Mouse (Mus musculus) adrenal gland (tissue): ENCODE data around the gene Atxn7l2.
"Not testable (repeated sequence)": the region's sequence is repeated elsewhere in the genome, so short reads cannot be mapped to it uniquely, and the experiment has no call there.

ENCODE experiments used
- intact Hi-C: fragments of 180-260 bp; cut with DNase I; formaldehyde crosslinking; loops from one replicate; pipeline ENCODE4 v1.15.1; 2025
- long read RNA-seq, 2 experiments: library from polyadenylated mRNA; unstranded; transcript quantifications; one replicate each; pipeline ENCODE4 v2.0.0; 2020; ENCODE audit warnings: borderline replicate concordance in 1 of 2; ENCODE audit not compliant: insufficient replicate concordance in 1 of 2

Gene Atxn7l2
- long read RNA-seq, experiment 1, partial matches to known transcripts = 2 of 4 reads
- long read RNA-seq, experiment 1, other reads (novel, unspliced or antisense) = 0 of 4 reads
- long read RNA-seq, experiment 2, partial matches to known transcripts = 0 of 3 reads
- long read RNA-seq, experiment 2, other reads (novel, unspliced or antisense) = 0 of 3 reads

DNA sequence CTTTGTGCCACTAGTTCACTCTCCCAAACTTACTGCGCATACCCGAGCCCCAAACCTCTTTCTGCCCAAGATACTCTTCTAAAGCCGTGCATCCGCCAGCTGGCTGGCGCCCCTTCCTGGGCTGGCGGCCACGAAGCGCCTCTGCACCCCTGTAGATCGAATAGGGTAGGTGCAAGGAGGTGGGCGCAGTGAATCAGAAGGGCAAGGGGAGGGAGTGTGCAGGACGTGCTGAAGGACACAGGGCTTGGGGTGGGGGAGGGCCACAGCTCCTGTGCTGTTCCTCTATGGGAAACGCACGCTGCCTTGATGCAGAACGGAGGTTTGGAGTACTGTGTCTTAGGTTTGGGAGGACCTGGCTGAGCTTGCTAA, at the start of gene Atxn7l2:
Atxn7l2 (minus strand) TSS at position 164 of the 369 bp plus-strand sequence.
- intact Hi-C loops = loop anchor here (5.0 kb wide), 1 partner anchor 42 kb away; no protein-coding TSS in a partner anchor

DNA sequence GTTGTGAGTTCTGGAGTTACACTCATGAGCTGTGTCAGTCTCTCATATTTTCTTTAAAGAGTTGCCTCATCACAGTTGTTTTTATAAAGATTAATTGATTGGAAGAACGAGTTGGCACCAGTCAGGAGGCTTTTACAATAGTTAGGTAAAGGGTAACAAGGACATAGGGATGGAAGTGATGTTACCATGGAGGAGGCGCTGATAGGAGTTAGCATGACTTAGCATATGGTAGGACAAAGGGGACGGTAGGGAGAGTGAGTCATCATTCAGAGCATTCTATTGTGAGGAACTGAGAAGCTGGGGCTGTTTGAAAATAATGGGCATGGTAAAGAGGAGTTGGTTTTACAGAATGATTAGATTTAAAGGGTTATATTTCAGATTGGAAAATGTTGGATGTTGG, 48.6 kb upstream of the Atxn7l2 start:
- intact Hi-C loops = loop anchor here (10.0 kb wide), 1 partner anchor 95 kb away; no protein-coding TSS in a partner anchor

DNA sequence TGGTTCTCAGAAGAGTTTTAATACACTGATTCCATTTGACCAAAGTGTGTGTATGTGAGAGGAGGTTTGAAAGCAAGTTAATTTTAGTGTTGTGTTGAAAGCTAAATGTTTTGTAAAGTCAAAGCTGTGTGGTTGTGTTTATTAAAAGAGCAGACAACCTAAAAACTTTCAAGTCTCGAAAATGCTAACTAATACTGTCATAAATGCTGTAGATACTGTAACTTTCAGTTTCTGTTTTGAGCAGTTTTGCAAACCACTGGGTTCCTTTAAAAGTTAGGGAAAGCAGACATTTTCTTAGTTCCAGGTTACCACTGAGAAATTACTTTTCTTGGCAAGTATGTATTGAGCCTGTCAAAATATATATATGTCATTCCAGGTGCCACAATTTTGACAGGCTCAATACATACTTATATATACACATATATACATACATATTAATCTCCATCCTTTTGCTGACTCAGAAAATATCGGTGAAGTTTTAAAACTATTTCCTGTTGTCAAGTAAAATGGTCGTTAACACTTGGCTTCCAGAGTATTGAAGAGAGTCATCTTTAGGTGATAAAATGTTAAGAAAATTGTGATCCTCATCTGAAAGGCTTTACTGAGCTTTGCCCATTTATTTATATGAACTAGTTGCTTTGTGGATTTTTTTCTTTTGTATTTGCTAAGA, 47.2 kb upstream of the Atxn7l2 start:
- intact Hi-C loops = loop anchor here (10.0 kb wide), 1 partner anchor 93 kb away; no protein-coding TSS in a partner anchor

DNA sequence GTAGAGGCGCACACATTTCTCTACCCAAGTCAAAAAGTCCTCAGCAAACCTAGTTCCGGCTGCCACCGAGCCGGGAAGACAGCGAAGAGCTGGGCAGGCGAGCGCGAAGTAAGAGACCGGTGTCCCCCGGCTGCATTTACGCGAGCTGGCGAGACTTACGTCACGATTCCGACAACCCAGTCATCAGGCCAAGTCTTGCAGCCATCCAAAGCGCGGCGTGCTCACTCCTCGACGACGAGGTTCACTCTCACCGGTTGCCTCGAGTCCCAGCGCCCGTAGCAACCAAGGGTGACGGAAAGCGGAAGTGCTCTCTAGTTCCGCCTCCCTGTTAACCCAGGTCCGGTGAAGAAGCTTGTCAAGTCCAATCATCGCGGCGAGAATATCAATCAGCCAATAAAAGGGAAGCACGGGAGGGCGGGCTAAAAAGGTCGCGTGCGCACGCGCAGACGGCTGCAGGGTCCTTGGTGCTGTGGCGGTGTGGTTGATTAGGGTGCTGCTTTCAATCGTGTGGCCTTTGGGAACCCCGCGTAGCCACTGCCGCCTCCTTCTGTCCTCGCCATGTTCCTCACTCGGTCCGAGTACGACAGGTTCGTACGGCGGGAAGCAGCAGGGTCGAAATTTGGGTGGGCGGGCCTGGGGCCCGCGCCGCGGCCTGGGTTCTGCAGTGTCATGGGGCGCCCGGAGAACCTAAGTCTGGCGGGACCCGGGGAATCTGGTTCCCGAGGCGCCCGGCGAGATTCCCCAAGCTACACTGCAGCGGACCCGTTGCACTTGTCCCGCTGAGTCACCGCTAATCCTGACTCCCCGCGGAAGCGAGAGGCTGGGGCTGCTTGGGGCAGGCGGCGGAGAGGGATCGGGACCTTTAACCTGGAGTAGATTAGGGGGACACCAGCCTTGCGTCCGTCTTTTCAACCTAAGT, 46.2 kb upstream of the Atxn7l2 start, which contains the start of gene Psma5:
Psma5 (plus strand) TSS at position 208 of the 919 bp plus-strand sequence.
- intact Hi-C loops = loop anchor here (10.0 kb wide), 1 partner anchor 92 kb away; no protein-coding TSS in a partner anchor

DNA sequence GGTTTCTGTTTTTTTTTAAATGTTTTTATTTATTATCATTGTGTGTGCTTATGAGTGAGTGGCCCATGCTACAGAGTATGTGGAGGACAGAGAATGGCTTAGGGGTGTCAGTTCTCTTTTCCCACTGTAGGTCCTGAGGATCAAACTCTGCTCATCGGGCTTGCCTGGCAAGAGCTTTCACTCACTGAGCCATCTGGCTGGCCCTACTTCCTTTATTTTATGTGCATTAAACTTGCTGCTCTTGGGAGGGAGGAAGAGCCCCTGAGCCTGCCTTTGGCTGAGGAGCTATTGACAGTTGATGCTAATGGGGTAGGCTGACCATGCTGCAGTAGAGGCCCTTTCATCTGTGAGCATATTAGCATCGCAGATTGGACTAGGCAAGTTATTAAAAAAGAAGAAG, 36.1 kb upstream of the Atxn7l2 start:
- intact Hi-C loops = no loop called here

DNA sequence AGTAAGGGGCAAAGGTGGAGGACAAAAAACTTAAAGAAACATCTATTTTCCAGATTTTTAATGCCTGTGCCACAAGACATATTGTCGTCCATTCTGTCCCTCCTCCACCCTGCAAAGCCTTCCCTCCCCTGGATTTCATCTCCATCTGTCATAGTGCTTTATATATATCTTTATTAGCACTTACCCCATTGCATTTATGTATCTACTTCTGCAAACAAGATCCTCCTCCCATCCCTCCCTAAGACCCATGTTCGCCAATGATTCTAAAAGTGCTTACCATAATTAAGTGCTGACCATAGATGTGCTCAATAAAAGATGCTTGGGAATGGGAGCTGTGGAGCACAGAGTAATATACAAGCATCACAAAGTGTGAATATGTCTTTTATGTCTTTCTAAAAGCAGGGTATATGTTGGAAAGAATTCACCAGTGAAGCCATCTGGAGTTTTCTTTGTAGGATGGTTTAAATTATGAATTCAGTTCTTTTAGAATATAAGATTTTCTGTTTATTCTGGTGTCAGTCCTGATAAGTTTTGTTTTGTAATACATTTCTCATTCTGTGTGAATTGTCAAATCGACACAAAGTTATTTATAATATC, 30.6 kb upstream of the Atxn7l2 start:
- intact Hi-C loops = no loop called here

DNA sequence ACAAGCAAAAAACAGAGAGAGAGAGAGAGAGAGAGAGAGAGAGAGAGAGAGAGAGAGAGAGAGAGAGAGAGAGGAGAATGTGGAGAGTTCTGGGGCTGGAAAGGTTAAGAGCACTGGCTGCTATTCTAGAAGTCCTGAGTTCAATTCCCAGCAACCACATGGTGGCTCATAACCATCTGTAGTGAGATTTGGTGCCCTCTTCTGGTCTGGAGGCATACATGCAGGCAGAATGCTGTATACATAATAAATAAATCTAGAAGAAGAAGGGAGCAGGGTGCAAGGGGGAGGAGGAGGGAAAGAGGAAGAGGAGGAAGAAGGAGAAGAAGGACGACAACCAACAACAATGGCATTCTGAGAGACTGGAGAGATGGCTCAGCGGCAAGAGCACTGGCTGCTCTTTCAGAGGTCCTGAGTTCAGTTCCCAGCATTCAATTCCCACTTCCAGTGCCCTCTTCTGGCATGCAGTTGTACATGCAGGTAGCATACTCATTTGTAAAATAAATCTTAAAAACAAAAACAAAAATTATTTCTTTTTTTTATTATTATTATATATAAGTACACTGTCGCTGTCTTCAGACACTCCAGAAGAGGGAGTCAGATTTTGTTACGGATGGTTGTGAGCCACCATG, 26.9 kb upstream of the Atxn7l2 start:
- intact Hi-C loops = not testable (repeated sequence)

DNA sequence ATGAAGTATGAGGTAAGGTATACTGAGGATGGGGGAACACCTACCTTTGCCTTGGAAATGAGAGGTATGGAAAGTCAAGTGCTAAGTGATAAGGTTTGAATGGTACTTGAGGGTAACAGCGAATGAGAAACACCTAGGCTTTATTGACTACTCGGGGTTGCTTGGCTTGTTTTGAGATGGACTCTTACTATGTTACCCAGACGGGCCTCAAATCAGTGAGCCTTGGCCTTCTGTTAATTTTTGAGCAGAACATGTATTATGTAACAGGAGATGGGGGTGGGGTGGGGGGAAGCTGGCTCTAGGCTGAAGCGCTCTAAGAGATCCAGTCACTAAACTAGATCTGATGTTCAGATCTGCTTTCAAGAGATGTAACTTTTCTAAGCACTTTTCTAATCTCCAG, 20.9 kb upstream of the Atxn7l2 start:
- intact Hi-C loops = no loop called here

DNA sequence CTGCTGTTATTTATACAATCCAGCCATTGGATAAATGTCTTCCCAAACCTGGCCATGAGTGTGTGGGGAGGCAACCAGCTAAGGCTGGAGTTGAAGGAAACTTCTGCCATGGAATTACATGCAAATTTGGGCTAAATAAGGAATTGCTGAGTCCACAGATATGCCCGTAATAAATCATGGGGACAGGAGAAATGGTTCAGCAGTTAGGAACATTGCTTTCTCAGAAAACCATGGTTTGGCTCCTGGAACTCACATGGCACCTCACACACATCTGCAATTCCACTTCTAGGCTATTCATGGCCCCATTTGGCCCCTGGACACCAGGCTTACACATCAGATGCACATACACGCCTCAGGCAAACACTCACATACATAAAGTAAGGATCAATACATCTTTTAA, 16.8 kb upstream of the Atxn7l2 start:
- intact Hi-C loops = no loop called here

DNA sequence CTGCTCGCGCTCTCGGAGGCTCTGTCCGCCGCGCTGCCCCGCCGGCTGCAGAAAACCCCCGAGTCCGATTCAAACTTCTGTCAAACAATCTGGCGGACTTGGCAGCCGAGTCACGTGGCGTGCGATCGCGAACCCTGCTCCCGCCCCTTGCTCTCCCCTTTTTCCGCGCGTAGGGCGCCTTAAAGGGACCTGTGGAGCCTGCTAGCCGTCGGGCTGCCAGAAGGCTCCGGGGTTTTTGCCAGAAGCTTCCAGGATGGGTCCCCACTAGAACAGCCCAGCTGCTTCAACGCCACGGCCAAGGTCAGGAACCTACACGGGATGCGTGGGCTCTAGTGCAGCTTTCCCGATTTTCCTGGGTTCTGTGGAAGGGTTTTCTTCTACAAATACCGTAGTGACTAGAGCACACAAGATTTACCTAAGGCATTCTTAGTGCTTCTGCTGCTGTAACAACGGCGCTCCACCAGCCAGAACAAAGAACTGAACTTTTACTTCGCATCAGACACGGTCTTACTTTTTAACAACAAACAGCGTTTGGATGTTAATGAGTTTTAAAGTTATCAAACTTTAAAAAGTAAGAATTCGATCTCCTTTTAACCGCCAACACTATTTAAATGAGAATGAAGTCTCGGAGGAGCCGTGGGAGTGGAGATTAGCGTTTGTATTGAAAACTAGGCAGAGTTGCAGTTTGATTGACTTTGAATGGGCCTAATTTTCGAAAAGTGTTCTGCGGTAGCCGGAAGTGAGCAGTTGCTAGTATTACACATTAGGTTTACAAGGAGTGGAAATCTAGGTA, 16.0 kb upstream of the Atxn7l2 start, which contains the start of gene Sypl2:
Sypl2 (minus strand) TSS at position 91 of the 793 bp plus-strand sequence.
- intact Hi-C loops = no loop called here

DNA sequence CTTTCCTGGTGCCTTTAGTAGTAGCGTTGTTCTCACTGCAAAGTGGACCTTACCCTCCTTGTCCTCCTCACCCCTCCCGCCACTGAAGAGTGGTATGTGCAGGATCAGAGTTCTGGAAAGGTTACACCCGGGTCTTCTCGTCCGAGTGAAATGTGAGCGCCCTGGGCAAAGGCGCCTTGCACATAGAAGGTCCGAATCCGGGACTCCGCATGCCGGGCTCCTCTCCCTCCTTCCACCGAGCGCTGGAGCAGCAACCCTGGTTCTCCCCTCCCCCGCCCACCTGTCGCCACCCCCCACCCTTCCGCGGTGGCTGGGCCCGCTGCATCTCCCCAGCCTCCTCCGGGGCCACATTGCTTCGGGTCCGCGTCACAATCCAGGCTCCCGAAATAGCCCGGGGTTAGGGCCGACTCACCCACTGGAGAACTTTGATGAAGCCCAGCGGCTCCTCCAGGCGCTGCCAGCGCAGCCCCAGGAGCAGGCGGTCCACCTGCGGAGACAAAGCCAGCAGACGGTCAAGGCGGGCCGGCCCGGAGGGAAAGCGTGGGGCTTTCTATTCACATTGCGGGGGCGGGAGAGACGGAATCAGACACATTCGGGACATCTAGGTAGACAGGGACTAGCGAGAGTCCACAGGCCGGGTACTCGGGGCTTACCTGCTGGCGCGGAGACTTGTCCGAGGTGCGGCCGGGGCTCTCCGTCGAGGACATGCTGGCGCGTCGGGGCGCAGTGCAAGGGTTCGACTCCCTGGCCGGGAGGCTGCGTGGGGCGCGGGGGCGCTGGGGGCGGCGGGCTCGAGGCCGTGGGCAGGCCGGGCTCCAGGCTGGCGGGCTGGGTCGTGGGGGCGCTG, 15.2 kb upstream of the Atxn7l2 start:
- intact Hi-C loops = no loop called here

DNA sequence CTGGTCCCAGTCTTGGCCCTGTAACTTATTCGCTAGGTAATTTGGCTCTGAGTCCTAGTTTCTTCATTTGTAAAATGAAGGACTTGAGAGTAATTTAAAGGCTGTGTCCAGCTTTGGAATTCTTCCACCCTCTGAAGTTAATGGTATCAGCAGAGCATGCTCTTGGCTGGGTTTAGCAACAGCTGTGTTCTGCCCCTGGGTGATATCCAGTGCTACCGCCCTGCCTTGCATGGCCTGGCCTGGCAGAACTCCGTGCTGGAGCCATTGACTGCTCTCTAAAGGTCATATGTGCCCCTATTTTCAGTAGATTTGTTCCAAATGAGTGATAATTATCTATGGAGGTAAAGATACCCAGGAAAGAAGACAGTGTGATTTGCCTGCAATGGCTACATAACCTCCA, 9.9 kb upstream of the Atxn7l2 start:
- intact Hi-C loops = no loop called here

DNA sequence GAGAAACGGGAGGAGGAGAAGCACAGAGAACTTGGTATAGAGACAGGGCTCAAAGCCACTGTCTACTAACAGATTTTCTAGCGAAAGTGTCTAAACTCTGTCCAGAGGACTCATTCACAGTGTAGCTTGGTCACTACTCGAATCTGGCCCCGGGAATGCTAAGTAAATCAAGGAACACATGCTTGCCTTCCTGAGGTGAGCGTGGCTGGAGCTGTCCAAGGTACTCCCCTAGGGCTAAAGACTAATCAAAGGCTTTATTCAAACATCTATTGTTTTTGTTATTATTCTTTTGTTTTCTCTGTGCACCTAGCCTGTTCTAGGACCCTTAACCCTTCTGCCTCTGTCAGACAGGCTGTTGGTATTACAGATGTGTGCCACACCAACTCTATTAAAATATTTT, 4.0 kb upstream of the Atxn7l2 start:
- intact Hi-C loops = loop anchor here (5.0 kb wide), 1 partner anchor 38 kb away; no protein-coding TSS in a partner anchor

DNA sequence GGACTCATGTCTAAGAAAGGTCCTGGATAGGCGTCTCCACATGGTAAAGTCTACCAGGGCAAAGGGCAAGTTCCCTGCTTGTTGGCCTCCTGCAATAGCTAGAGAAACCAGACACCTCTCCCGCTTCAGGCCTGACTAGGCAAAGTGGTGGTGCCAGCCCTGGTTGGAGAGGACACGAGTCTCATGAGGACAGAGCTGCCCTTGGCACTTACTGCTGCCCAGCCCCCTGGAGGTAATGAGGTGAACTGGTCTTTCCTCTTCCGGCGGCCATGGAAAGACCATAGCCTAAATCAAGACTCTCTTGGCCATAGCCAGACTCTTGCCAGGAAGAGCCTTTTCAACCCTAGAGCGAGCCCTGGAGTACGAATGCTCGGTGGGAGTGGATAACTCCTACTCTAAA, 1.7 kb upstream of the Atxn7l2 start:
- intact Hi-C loops = loop anchor here (5.0 kb wide), 1 partner anchor 40 kb away; no protein-coding TSS in a partner anchor

DNA sequence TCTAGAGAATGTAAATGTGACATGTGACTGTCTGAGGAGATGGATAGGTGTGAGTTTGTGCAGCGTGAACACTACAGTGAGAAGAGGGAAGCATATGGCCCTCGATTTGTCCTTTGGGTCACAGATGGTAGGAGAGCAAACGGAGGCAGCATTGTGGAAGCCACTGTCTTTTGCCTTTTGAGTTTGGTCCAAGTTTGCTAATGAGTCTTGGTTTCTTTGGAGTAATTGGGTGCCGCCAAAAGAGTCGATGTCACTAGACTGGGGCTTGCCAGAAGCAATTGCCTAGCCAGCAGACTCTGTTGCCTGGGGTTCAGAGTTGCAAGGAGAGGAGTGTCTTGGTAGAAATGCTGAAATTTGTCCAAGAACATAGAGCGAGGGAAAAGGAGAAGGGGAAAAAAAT, 1.1 kb upstream of the Atxn7l2 start:
- intact Hi-C loops = loop anchor here (5.0 kb wide), 1 partner anchor 40 kb away; no protein-coding TSS in a partner anchor

DNA sequence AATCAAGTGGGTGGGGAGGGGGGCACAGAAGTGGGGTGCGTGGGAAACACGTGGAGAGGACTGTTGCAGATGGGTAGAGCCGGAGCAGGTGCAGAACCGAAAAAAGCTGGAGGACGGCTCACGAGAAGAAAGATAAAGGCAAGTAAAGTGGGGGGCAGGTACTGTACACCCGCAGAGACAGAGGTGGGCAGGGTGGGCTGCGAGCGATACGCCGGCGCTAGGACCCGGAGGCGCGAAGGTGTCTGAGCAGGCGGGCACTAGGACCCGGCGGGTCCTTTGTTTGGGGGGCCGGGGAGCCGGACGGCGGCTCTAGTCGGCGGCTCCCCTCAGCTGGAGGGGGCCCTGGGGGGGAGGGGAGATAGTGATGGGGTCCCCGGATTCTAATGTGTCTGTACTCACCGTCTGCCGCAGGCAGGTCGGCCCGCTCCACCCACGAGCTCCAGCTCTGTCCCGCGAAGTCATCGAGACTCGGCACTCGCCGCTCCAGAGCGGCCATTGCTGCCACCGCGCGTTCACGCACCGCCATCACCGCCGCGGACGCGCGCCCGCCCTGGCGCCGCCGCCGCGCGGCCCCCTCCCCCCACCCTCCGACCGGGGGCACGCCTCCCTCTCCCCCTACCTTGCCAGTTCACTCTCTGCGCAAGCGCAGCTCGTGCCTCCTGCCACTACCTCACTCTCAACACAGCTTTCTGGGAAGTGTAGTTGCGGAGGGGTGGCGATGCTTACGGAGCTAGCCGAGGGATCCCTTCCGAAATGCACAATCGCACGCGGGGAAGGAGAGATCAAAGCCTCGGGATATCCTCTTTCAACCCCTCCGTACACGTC, 576 bp downstream of the Atxn7l2 start:
- intact Hi-C loops = loop anchor here (5.0 kb wide), 1 partner anchor 42 kb away; no protein-coding TSS in a partner anchor

DNA sequence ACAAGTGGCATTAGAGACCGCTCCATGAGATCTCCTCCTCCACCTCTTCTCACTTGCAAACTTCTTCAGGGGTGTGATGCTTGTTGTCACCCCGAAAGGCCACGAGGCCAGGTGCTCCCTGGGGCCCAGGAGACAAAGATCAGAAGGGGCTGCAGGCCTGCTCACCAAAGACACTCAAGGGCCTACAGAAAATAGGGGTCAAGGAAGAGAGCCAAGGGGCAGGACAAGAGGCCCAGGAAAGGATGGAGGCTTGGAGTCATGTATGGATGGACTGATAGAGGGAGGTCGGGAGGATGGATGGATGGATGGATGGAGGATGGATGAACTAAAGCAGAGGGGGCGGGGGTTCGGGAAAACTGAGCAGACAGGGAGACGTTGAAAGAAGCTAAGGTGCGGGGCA, 1.2 kb downstream of the Atxn7l2 start:
- intact Hi-C loops = no loop called here

DNA sequence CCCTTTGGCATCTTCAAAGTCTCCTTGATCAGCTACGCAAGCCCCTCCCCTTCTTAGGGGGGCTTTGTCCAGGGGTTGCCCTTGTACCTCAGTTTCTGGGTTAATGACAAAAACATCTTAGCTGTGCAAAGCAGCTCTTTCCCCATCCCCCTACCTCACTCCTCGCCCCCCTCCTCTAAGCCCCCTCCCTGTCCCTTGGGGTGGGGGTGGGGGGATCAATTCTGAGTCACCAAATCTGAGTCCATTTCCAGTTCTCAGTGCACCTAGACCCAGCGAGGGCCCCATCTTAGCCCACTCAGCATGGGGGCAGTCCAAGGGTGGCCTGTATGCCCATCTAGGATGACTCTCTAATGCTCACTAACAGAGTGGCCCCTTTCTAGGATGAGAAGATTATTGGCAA, 1.7 kb downstream of the Atxn7l2 start:
- intact Hi-C loops = no loop called here
